Mouse (Mus musculus) heart, postnatal 0 days (tissue): ENCODE measurements around the gene Zfhx3. TPM values are rescaled to one million over a fixed set of nuclear protein-coding genes. Genes with fewer than 3 reads are reported as not detected.

ENCODE experiments used
- ATAC-seq: fragments of 200-750 bp; cut with Nextera tagmentation; 2 replicates; pipeline ENCODE4 v1.8.0; 2017; ENCODE audit warnings: low read depth, moderate number of reproducible peaks, moderate library complexity; ENCODE audit not compliant: insufficient read depth
- DNase-seq: peaks from one replicate; pipeline ENCODE4 v3.0.0-alpha.2; 2016; ENCODE audit warnings: low spot score
- H3K27ac ChIP-seq: fragments of 300-500 bp; sonication (generic); 2 replicates; pipeline ENCODE4 v1.5.1; 2014; ENCODE audit warnings: low read depth, mild to moderate bottlenecking
- H3K27me3 ChIP-seq: fragments of 300-500 bp; sonication (generic); 2 replicates; pipeline ENCODE4 v1.6.1; 2014; ENCODE audit warnings: low read length, mixed read lengths; ENCODE audit not compliant: control insufficient read depth, insufficient read depth
- H3K36me3 ChIP-seq: fragments of 300-500 bp; sonication (generic); replicated peaks from 2 replicates; pipeline ENCODE4 v1.6.1; 2014; ENCODE audit warnings: low read length, mixed read lengths; ENCODE audit not compliant: control insufficient read depth, insufficient read depth
- H3K4me1 ChIP-seq: fragments of 300-500 bp; sonication (generic); 2 replicates; pipeline ENCODE4 v1.6.1; 2014; ENCODE audit warnings: antibody characterized with exemption; ENCODE audit not compliant: control insufficient read depth, insufficient read depth
- H3K4me2 ChIP-seq: fragments of 300-500 bp; sonication (generic); 2 replicates; pipeline ENCODE4 v1.6.1; 2014; ENCODE audit warnings: low read depth, mild to moderate bottlenecking, low read length, moderate library complexity
- H3K4me3 ChIP-seq: fragments of 300-500 bp; sonication (generic); 2 replicates; pipeline ENCODE4 v1.5.1; 2014; ENCODE audit warnings: low read depth, low read length
- H3K9ac ChIP-seq: fragments of 300-500 bp; sonication (generic); replicated peaks from 2 replicates; pipeline ENCODE4 v1.6.1; 2014; ENCODE audit warnings: low read depth, low read length, mixed read lengths
- H3K9me3 ChIP-seq: fragments of 300-500 bp; sonication (generic); replicated peaks from 2 replicates; pipeline ENCODE4 v1.6.1; 2016; ENCODE audit warnings: low read length; ENCODE audit not compliant: control insufficient read depth
- CTCF ChIP-seq: IDR thresholded peaks from 2 replicates; pipeline ENCODE4 v1.5.1; 2016; ENCODE audit warnings: antibody characterized with exemption, control low read depth, low read depth
- EP300 ChIP-seq: IDR thresholded peaks from 2 replicates; pipeline ENCODE4 v1.6.1; 2016; ENCODE audit warnings: antibody characterized with exemption, low read depth
- WGBS: fragments of 180-500 bp; shearing (Covaris S2); extraction: QIAGEN DNeasy Blood & Tissue Kit; methylation state at CpG from one replicate; pipeline ENCODE4 v1.1.7; 2014; 5-methylcytosine and 5-hydroxymethylcytosine counted together
- polyA plus RNA-seq: library from polyadenylated mRNA; unstranded; fragments of >200 nt; fragmentation: Nextera tagmentation; extraction: Ambion mirVana; gene quantifications from 2 replicates; pipeline ENCODE4 v1.2.1, GENCODE M21; 2015
- total RNA-seq: library from RNA; depleted of rRNA; stranded (reverse); fragments of >200 nt; gene quantifications from 2 replicates; pipeline ENCODE4 v1.2.3, GENCODE M21; 2014; ENCODE audit warnings: low replicate concordance

The Zfhx3 gene
- total and polyA plus RNA-seq, 2 experiments from 2014 or later: 2.0 to 2.5 TPM

GRCm38 (mm10) chr8:108234481-108234880 lies 292.0 kb downstream of the Zfhx3 start:
- DNase-seq (no peak), ATAC-seq (no peak)
- H3K9me3 ChIP-seq: no peaks in the 10 kb centered on the region
- 57% methylated on average over 4 of the region's 4 CpGs for WGBS
- H3K4me3 ChIP-seq: no peak overlapping the region
- H3K27ac ChIP-seq: no peak overlapping the region
- H3K36me3 ChIP-seq: no peaks in the 10 kb centered on the region
- no peaks in the 10 kb centered on the region for H3K4me1 ChIP-seq
- H3K27me3 ChIP-seq: no peaks in the 10 kb centered on the region
- no peak overlapping the region for H3K4me2 ChIP-seq
- no peak for TF ChIP-seq CTCF
- no peak for TF ChIP-seq EP300
- no peak overlapping the region for H3K9ac ChIP-seq

- Histone ChIP-seq H3K9ac (no peak overlapping the region), H3K4me1 (no peaks in the 10 kb centered on the region), H3K9me3 (no peaks in the 10 kb centered on the region), H3K36me3 (no peaks in the 10 kb centered on the region), H3K27ac (no peak overlapping the region), H3K27me3 (no peaks in the 10 kb centered on the region), H3K4me3 (no peak overlapping the region), H3K4me2 (no peak overlapping the region)
- no peak for ATAC-seq
- no peak for DNase-seq
- 54% methylated on average over 8 of the region's 8 CpGs for WGBS
- no peak for TF ChIP-seq CTCF
- TF ChIP-seq EP300: no peak
Measured at GRCm38 (mm10) chr8:108236715-108237114, 294.3 kb downstream of the Zfhx3 start.

- TF ChIP-seq EP300 (no peak), CTCF (no peak)
- H3K36me3 ChIP-seq: no peaks in the 10 kb centered on the region
- WGBS: 84% methylated on average over 5 of the region's 5 CpGs
- no peaks in the 10 kb centered on the region for H3K4me1 ChIP-seq
- H3K4me2 ChIP-seq: no peak overlapping the region
- DNase-seq (no peak), ATAC-seq (no peak)
- no peak overlapping the region for H3K27ac ChIP-seq
- no peak overlapping the region for H3K9ac ChIP-seq
- H3K27me3 ChIP-seq: 0 out of 2 replicates have a peak, but pooled peaks cover 3% of the 10 kb centered on the region
- H3K9me3 ChIP-seq: no peaks in the 10 kb centered on the region
- H3K4me3 ChIP-seq: no peak overlapping the region
Measured at GRCm38 (mm10) chr8:108239531-108239930, 297.1 kb downstream of the Zfhx3 start.

- Histone ChIP-seq H3K36me3 (no peaks in the 10 kb centered on the region), H3K4me2 (peak overlapping the region; percentile 34), H3K9ac (no peak overlapping the region), H3K27me3 (0 out of 2 replicates have a peak, but pooled peaks cover 5% of the 10 kb centered on the region), H3K4me1 (no peaks in the 10 kb centered on the region), H3K9me3 (no peaks in the 10 kb centered on the region), H3K27ac (no peak overlapping the region), H3K4me3 (peak overlapping the region; percentile 5; the same call in 1 of the 2 replicates)
- no peak for ATAC-seq
- DNase-seq: no peak
- TF ChIP-seq CTCF (no peak), EP300 (no peak)
- WGBS: 22% methylated on average over 19 of the region's 19 CpGs
Measured at GRCm38 (mm10) chr8:108241041-108241690, 298.7 kb downstream of the Zfhx3 start.

- no peaks in the 10 kb centered on the region for H3K9me3 ChIP-seq
- WGBS: 74% methylated on average over 9 of the region's 9 CpGs
- no peaks in the 10 kb centered on the region for H3K4me1 ChIP-seq
- no peak overlapping the region for H3K4me2 ChIP-seq
- H3K36me3 ChIP-seq: no peaks in the 10 kb centered on the region
- no peak overlapping the region for H3K4me3 ChIP-seq
- DNase-seq: no peak
- H3K27me3 ChIP-seq: 0 out of 2 replicates have a peak, but pooled peaks cover 5% of the 10 kb centered on the region
- H3K9ac ChIP-seq: no peak overlapping the region
- no peak for TF ChIP-seq EP300
- ATAC-seq: no peak
- H3K27ac ChIP-seq: no peak overlapping the region
Measured at GRCm38 (mm10) chr8:108243270-108243669, 300.8 kb downstream of the Zfhx3 start.
